Mouse (Mus musculus) heart, embryonic 14.5 days (tissue): ENCODE results near the gene Gdf1. TPM values are rescaled to one million over a fixed set of nuclear protein-coding genes. Genes with fewer than 3 reads are reported as not detected.

Source experiments
- ATAC-seq: fragments of 200-750 bp; cut with Nextera tagmentation; 2 replicates; pipeline ENCODE4 v1.8.0; 2017; ENCODE audit warnings: low read depth, moderate TSS enrichment; ENCODE audit not compliant: insufficient number of reproducible peaks, insufficient read depth, low FRiP score
- H3K27ac ChIP-seq, 2 experiments: fragments of 200-500 bp in 1 of 2; fragments of 300-500 bp in 1 of 2; sonication (generic) in 1 of 2; replicated peaks in 1 of 2; 2 replicates each; pipeline ENCODE4 v1.5.1; 2012 to 2014; ENCODE audit warnings: low read depth in 2 of 2, low read length in 2 of 2, control low read depth in 1 of 2, mild to moderate bottlenecking in 1 of 2, mixed read lengths in 1 of 2; ENCODE audit not compliant: control insufficient read depth in 1 of 2, insufficient read depth in 1 of 2
- H3K27me3 ChIP-seq: fragments of 300-500 bp; sonication (generic); 2 replicates; pipeline ENCODE4 v1.6.1; 2014; ENCODE audit warnings: mild to moderate bottlenecking, low read length, control low read depth; ENCODE audit not compliant: control insufficient read depth, insufficient read depth
- H3K36me3 ChIP-seq: fragments of 300-500 bp; sonication (generic); 2 replicates; pipeline ENCODE4 v1.6.1; 2014; ENCODE audit warnings: mild to moderate bottlenecking, control low read depth, low read length, mixed read lengths; ENCODE audit not compliant: control insufficient read depth, insufficient read depth
- H3K4me1 ChIP-seq, 2 experiments: fragments of 200-500 bp in 1 of 2; fragments of 300-500 bp in 1 of 2; sonication (generic) in 1 of 2; 2 replicates each; pipeline ENCODE4 v1.6.1; 2012 to 2014; ENCODE audit warnings: low read length in 2 of 2, control low read depth in 1 of 2, mixed read lengths in 1 of 2; ENCODE audit not compliant: control insufficient read depth in 2 of 2, insufficient read depth in 2 of 2
- H3K4me2 ChIP-seq: fragments of 300-500 bp; sonication (generic); 2 replicates; pipeline ENCODE4 v1.6.1; 2014; ENCODE audit warnings: mild to moderate bottlenecking, low read length
- H3K4me3 ChIP-seq, 2 experiments: fragments of 200-500 bp in 1 of 2; fragments of 300-500 bp in 1 of 2; sonication (generic) in 1 of 2; 2 replicates each; pipeline ENCODE4 v1.5.1; 2012 to 2014; ENCODE audit warnings: low read length in 2 of 2, mild to moderate bottlenecking in 2 of 2, control low read depth in 1 of 2, low read depth in 1 of 2, moderate library complexity in 1 of 2; ENCODE audit not compliant: control insufficient read depth in 1 of 2, insufficient read depth in 1 of 2
- H3K9ac ChIP-seq: fragments of 300-500 bp; sonication (generic); 2 replicates; pipeline ENCODE4 v1.6.1; 2014; ENCODE audit warnings: mild to moderate bottlenecking, low read length
- H3K9me3 ChIP-seq: fragments of 300-500 bp; sonication (generic); 2 replicates; pipeline ENCODE4 v1.6.1; 2016; ENCODE audit warnings: low read length, control low read depth; ENCODE audit not compliant: control insufficient read depth
- WGBS: fragments of 180-500 bp; shearing (Covaris S2); extraction: QIAGEN DNeasy Blood & Tissue Kit; methylation state at CpG from one replicate; pipeline ENCODE4 v1.1.7; 2014; 5-methylcytosine and 5-hydroxymethylcytosine counted together
- polyA plus RNA-seq: library from polyadenylated mRNA; unstranded; fragments of >200 nt; fragmentation: Nextera tagmentation; extraction: Ambion mirVana; gene quantifications from 2 replicates; pipeline ENCODE4 v1.2.1, GENCODE M21; 2014

The Gdf1 gene
- polyA plus RNA-seq, 1 experiment from 2014 or later: 0.57 TPM

DNA sequence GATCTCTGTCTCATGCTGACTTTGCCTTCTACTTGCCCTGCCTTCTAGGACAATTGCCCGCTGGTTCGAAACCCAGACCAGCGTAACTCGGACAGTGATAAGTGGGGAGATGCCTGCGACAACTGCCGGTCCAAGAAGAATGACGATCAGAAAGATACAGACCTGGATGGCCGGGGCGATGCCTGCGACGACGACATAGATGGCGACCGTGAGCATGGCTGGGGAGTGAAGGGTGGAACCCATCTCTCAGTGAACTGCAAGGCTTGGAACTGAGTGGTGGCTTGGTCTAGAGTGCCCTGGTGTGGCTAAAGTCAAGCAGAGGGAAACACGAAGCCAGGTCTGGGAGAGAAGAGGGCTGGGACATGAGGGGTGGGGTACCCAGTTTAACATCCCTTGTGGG is 47.4 kb downstream of the Gdf1 start:
- Histone ChIP-seq H3K27me3 (peaks cover 78% of the 10 kb centered on the region), H3K4me2 (no peak overlapping the region), H3K27ac (no peak overlapping the region), H3K9ac (no peak overlapping the region), H3K9me3 (0 out of 2 replicates have a peak, but pooled peaks cover 2% of the 10 kb centered on the region), H3K4me3 (no peak overlapping the region), H3K4me1 (peaks cover 10 to 29% of the 10 kb centered on the region in 2 experiments; a peak in 3 of 4 replicates), H3K36me3 (no peaks in the 10 kb centered on the region)
- WGBS: 15% methylated on average over 15 of the region's 15 CpGs
- no peak for ATAC-seq

DNA sequence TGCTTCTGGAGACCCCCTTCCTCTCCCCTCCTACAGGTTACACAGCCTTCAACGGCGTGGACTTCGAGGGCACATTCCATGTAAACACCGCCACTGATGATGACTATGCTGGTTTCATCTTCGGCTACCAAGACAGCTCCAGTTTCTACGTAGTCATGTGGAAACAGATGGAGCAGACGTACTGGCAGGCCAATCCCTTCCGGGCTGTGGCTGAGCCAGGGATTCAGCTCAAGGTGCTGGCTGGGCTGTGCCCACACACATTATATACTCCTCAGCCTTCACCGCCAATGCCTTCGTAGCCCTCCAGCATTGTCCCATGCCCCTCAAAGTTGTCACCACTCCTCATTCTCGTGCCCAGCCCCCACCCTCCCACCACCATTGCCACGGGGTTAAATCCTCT is 50.5 kb downstream of the Gdf1 start:
- Histone ChIP-seq H3K9ac (no peak overlapping the region), H3K4me2 (no peak overlapping the region), H3K4me1 (peaks cover under 1 to 13% of the 10 kb centered on the region in 2 experiments; a peak in 3 of 4 replicates), H3K27me3 (peaks cover 52% of the 10 kb centered on the region), H3K36me3 (peaks cover 3% of the 10 kb centered on the region; the same call in 1 of the 2 replicates), H3K9me3 (no peaks in the 10 kb centered on the region), H3K27ac (no peak overlapping the region), H3K4me3 (no peak overlapping the region)
- ATAC-seq: no peak
- WGBS: 69% methylated on average over 12 of the region's 12 CpGs

Other genes starting within 250 kb of the Gdf1 start
- gene Hapln4, start 246.4 kb upstream of the Gdf1 start, polyA plus RNA-seq: 0.19 TPM in 1 of 2 replicates, not detected in the other
- 0.26 and 0.34 TPM in 2 replicates for gene Ncan, start 208.9 kb upstream of the Gdf1 start, polyA plus RNA-seq
- gene Nr2c2ap, start 198.5 kb upstream of the Gdf1 start, polyA plus RNA-seq: 23.0 and 26.2 TPM in 2 replicates
- 18.1 and 21.0 TPM in 2 replicates for gene Rfxank, start 190.7 kb upstream of the Gdf1 start, polyA plus RNA-seq
- 46.7 and 50.3 TPM in 2 replicates for gene Borcs8, start 190.3 kb upstream of the Gdf1 start, polyA plus RNA-seq
- gene Mef2b, start 190.1 kb upstream of the Gdf1 start, polyA plus RNA-seq: 0.22 TPM in 1 of 2 replicates, not detected in the other
- 73.0 and 77.4 TPM in 2 replicates for gene Tmem161a, start 157.5 kb upstream of the Gdf1 start, polyA plus RNA-seq
- gene Slc25a42, start 117.5 kb upstream of the Gdf1 start, polyA plus RNA-seq: 5.8 and 7.1 TPM in 2 replicates
- gene Sugp2, start 95.6 kb upstream of the Gdf1 start, polyA plus RNA-seq: 23.1 and 29.1 TPM in 2 replicates
- 12.1 and 16.5 TPM in 2 replicates for gene Armc6, start 95.4 kb upstream of the Gdf1 start, polyA plus RNA-seq
- 22.2 and 25.0 TPM in 2 replicates for gene Homer3, start 47.0 kb upstream of the Gdf1 start, polyA plus RNA-seq
- 28.9 and 33.7 TPM in 2 replicates for gene Ddx49, start 27.3 kb upstream of the Gdf1 start, polyA plus RNA-seq
- gene Cope, start 27.3 kb upstream of the Gdf1 start, polyA plus RNA-seq: 294 and 319 TPM in 2 replicates
- gene Cers1, start 14.0 kb upstream of the Gdf1 start, polyA plus RNA-seq: 1.8 and 2.3 TPM in 2 replicates
- 14.2 and 18.1 TPM in 2 replicates for gene Upf1, start 23.5 kb downstream of the Gdf1 start, polyA plus RNA-seq
- gene Comp, start 43.7 kb downstream of the Gdf1 start, polyA plus RNA-seq: 3.0 and 4.6 TPM in 2 replicates
- 12.2 and 14.1 TPM in 2 replicates for gene Crtc1, start 109.8 kb downstream of the Gdf1 start, polyA plus RNA-seq
- gene Klhl26, start 147.2 kb downstream of the Gdf1 start, polyA plus RNA-seq: 9.6 and 9.8 TPM in 2 replicates
- gene Tmem59l, start 157.5 kb downstream of the Gdf1 start, polyA plus RNA-seq: 0.31 TPM in 1 of 2 replicates, not detected in the other
- 0.42 and 2.0 TPM in 2 replicates for gene Crlf1, start 163.3 kb downstream of the Gdf1 start, polyA plus RNA-seq
- gene Rex1bd, start 176.9 kb downstream of the Gdf1 start, polyA plus RNA-seq: 129 and 138 TPM in 2 replicates
- gene Uba52, start 181.0 kb downstream of the Gdf1 start, polyA plus RNA-seq: 900 and 1,040 TPM in 2 replicates
- gene Fkbp8, start 197.9 kb downstream of the Gdf1 start, polyA plus RNA-seq: 189 and 209 TPM in 2 replicates
- gene Kxd1, start 198.1 kb downstream of the Gdf1 start, polyA plus RNA-seq: 79.3 and 85.7 TPM in 2 replicates
- gene Ell, start 209.6 kb downstream of the Gdf1 start, polyA plus RNA-seq: 13.0 and 13.2 TPM in 2 replicates